Mouse (Mus musculus) intestine, embryonic 14.5 days (tissue): ENCODE measurements around the gene Gm20509. TPM values are rescaled to one million over a fixed set of nuclear protein-coding genes. Genes with fewer than 3 reads are reported as not detected.

Experiments used
- ATAC-seq: fragments of 200-750 bp; cut with Nextera tagmentation; replicated peaks from 2 replicates; pipeline ENCODE4 v1.8.0; 2017; ENCODE audit warnings: low read depth, moderate number of reproducible peaks, moderate TSS enrichment, moderate library complexity; ENCODE audit not compliant: low FRiP score, low TSS enrichment
- DNase-seq: peaks from one replicate; pipeline ENCODE4 v3.0.0-alpha.2; 2018; ENCODE audit warnings: low spot score
- H3K27ac ChIP-seq: fragments of 300-500 bp; sonication (generic); 2 replicates; pipeline ENCODE4 v1.5.1; 2014; ENCODE audit warnings: low read depth, mild to moderate bottlenecking, control low read depth
- H3K27me3 ChIP-seq: fragments of 300-500 bp; sonication (generic); replicated peaks from 2 replicates; pipeline ENCODE4 v1.6.1; 2014; ENCODE audit warnings: low read length, control low read depth; ENCODE audit not compliant: control insufficient read depth, insufficient read depth
- H3K36me3 ChIP-seq: fragments of 300-500 bp; sonication (generic); 2 replicates; pipeline ENCODE4 v1.6.1; 2014; ENCODE audit warnings: low read length, control low read depth; ENCODE audit not compliant: control insufficient read depth, insufficient read depth
- H3K4me1 ChIP-seq: fragments of 300-500 bp; sonication (generic); replicated peaks from 2 replicates; pipeline ENCODE4 v1.6.1; 2014; ENCODE audit warnings: low read length, control low read depth, mixed read lengths; ENCODE audit not compliant: control insufficient read depth, insufficient read depth
- H3K4me2 ChIP-seq: fragments of 300-500 bp; sonication (generic); 2 replicates; pipeline ENCODE4 v1.6.1; 2014; ENCODE audit warnings: low read length
- H3K4me3 ChIP-seq: fragments of 300-500 bp; sonication (generic); 2 replicates; pipeline ENCODE4 v1.5.1; 2014; ENCODE audit warnings: low read depth, low read length, control low read depth, mixed read lengths
- H3K9ac ChIP-seq: fragments of 300-500 bp; sonication (generic); 2 replicates; pipeline ENCODE4 v1.6.1; 2014; ENCODE audit warnings: mild to moderate bottlenecking, low read length
- H3K9me3 ChIP-seq: fragments of 300-500 bp; sonication (generic); 2 replicates; pipeline ENCODE4 v1.6.1; 2016; ENCODE audit warnings: low read length, control low read depth; ENCODE audit not compliant: control insufficient read depth
- WGBS: fragments of 180-500 bp; shearing (Covaris S2); extraction: QIAGEN DNeasy Blood & Tissue Kit; methylation state at CpG from one replicate; pipeline ENCODE4 v1.1.7; 2014; 5-methylcytosine and 5-hydroxymethylcytosine counted together
- polyA plus RNA-seq: library from polyadenylated mRNA; unstranded; fragments of >200 nt; fragmentation: Nextera tagmentation; extraction: Ambion mirVana; gene quantifications from 2 replicates; pipeline ENCODE4 v1.2.1, GENCODE M21; 2014

The Gm20509 gene
- polyA plus RNA-seq, 1 experiment from 2014 or later = not detected

GRCm38 (mm10) chr9:73089222-73089920 is 12.9 kb upstream of the Gm20509 start:
- Histone ChIP-seq H3K27me3 (no peaks in the 10 kb centered on the region), H3K4me3 (no peak overlapping the region), H3K36me3 (no peaks in the 10 kb centered on the region), H3K9me3 (no peaks in the 10 kb centered on the region), H3K27ac (no peak overlapping the region), H3K4me1 (no peaks in the 10 kb centered on the region), H3K9ac (no peak overlapping the region), H3K4me2 (no peak overlapping the region)
- no peak for DNase-seq
- peak; percentile 67; the same call in 1 of the 2 replicates for ATAC-seq
- WGBS = 65% methylated on average over 16 of the region's 16 CpGs

- Histone ChIP-seq H3K36me3 (no peaks in the 10 kb centered on the region), H3K4me1 (no peaks in the 10 kb centered on the region; the same call in none of the 2 replicates), H3K9me3 (no peaks in the 10 kb centered on the region), H3K27ac (no peak overlapping the region), H3K4me2 (no peak overlapping the region), H3K4me3 (no peak overlapping the region), H3K9ac (no peak overlapping the region), H3K27me3 (0 out of 2 replicates have a peak, but pooled peaks cover under 1% of the 10 kb centered on the region)
- ATAC-seq (no peak), DNase-seq (no peak)
- 84% methylated on average over 10 of the region's 10 CpGs for WGBS
Measured at GRCm38 (mm10) chr9:73090121-73090520, 12.1 kb upstream of the Gm20509 start.

GRCm38 (mm10) chr9:73091747-73092146 is 10.5 kb upstream of the Gm20509 start:
- DNase-seq = no peak

GRCm38 (mm10) chr9:73094580-73094979 is 7.7 kb upstream of the Gm20509 start:
- Histone ChIP-seq H3K9ac (no peak overlapping the region), H3K27me3 (0 out of 2 replicates have a peak, but pooled peaks cover 6% of the 10 kb centered on the region), H3K9me3 (no peaks in the 10 kb centered on the region), H3K4me2 (no peak overlapping the region; the same call in 1 of the 2 replicates), H3K4me1 (no peaks in the 10 kb centered on the region; the same call in none of the 2 replicates), H3K4me3 (no peak overlapping the region), H3K27ac (no peak overlapping the region), H3K36me3 (no peaks in the 10 kb centered on the region)
- peak; percentile 58 for DNase-seq
- 25% methylated on average over 17 of the region's 17 CpGs for WGBS
- peak; percentile 73 for ATAC-seq

More at GRCm38 (mm10) chr9:73091747-73092146, 10.5 kb upstream of the Gm20509 start:
- 0% methylated on average over 1 of the region's 1 CpGs for WGBS
- 0 out of 2 replicates have a peak, but pooled peaks have one; percentile 17 for ATAC-seq
- Histone ChIP-seq H3K9me3 (no peaks in the 10 kb centered on the region), H3K4me3 (no peak overlapping the region), H3K4me2 (no peak overlapping the region), H3K27me3 (0 out of 2 replicates have a peak, but pooled peaks cover 6% of the 10 kb centered on the region), H3K9ac (no peak overlapping the region), H3K27ac (no peak overlapping the region), H3K4me1 (no peaks in the 10 kb centered on the region; the same call in none of the 2 replicates), H3K36me3 (no peaks in the 10 kb centered on the region)

GRCm38 (mm10) chr9:73097898-73098297 is 4.4 kb upstream of the Gm20509 start:
- H3K4me2 ChIP-seq = no peak overlapping the region
- H3K9me3 ChIP-seq = no peaks in the 10 kb centered on the region
- H3K4me1 ChIP-seq = no peaks in the 10 kb centered on the region; the same call in none of the 2 replicates
- no peak overlapping the region for H3K27ac ChIP-seq
- H3K27me3 ChIP-seq = peaks cover 14% of the 10 kb centered on the region; the same call in 1 of the 2 replicates
- H3K9ac ChIP-seq = no peak overlapping the region
- no peaks in the 10 kb centered on the region for H3K36me3 ChIP-seq
- DNase-seq (no peak), ATAC-seq (no peak)
- WGBS = 84% methylated on average over 2 of the region's 2 CpGs
- no peak overlapping the region for H3K4me3 ChIP-seq

GRCm38 (mm10) chr9:73101536-73101935 is 734 bp upstream of the Gm20509 start, which contains the start of gene Khdc3:
Gene Khdc3 (plus strand): TSS chr9:73101836.
- Histone ChIP-seq H3K36me3 (no peaks in the 10 kb centered on the region), H3K9ac (no peak within 1 kb of the TSS), H3K4me3 (no peak within 1 kb of the TSS), H3K4me1 (peaks cover 6% of the 10 kb centered on the region; the same call in 1 of the 2 replicates), H3K4me2 (no peak within 1 kb of the TSS), H3K27ac (no peak within 1 kb of the TSS), H3K9me3 (no peaks in the 10 kb centered on the region), H3K27me3 (peaks cover 20% of the 10 kb centered on the region)
- DNase-seq = no peak
- ATAC-seq = no peak
- WGBS = 91% methylated on average over 5 of the region's 5 CpGs

- DNase-seq = peak; percentile 75
- no peaks in the 10 kb centered on the region for H3K9me3 ChIP-seq
- peak; percentile 62; the same call in 1 of the 2 replicates for ATAC-seq
- peak overlapping the region; percentile 35 for H3K4me3 ChIP-seq
- H3K36me3 ChIP-seq = no peaks in the 10 kb centered on the region
- 6% methylated on average over 60 of the region's 60 CpGs for WGBS
- peaks cover 20% of the 10 kb centered on the region for H3K27me3 ChIP-seq
- H3K9ac ChIP-seq = peak overlapping the region; percentile 51
- peak overlapping the region; percentile 79 for H3K4me2 ChIP-seq
- H3K27ac ChIP-seq = no peak overlapping the region
- H3K4me1 ChIP-seq = peaks cover 6% of the 10 kb centered on the region; the same call in 1 of the 2 replicates
Measured at GRCm38 (mm10) chr9:73103159-73103879, 1.0 kb downstream of the Gm20509 start.

GRCm38 (mm10) chr9:73103880-73104198 is 1.6 kb downstream of the Gm20509 start:
- peak overlapping the region; percentile 35 for H3K4me3 ChIP-seq
- peaks cover 20% of the 10 kb centered on the region for H3K27me3 ChIP-seq
- H3K9ac ChIP-seq = peak overlapping the region; percentile 51
- H3K9me3 ChIP-seq = no peaks in the 10 kb centered on the region
- no peak overlapping the region for H3K27ac ChIP-seq
- no peaks in the 10 kb centered on the region for H3K36me3 ChIP-seq
- DNase-seq (no peak), ATAC-seq (0 out of 2 replicates have a peak, but pooled peaks have one; percentile 40)
- H3K4me1 ChIP-seq = peaks cover 6% of the 10 kb centered on the region; the same call in 1 of the 2 replicates
- peak overlapping the region; percentile 79 for H3K4me2 ChIP-seq
- WGBS = 33% methylated on average over 5 of the region's 5 CpGs
